ENCODE assay signal across 8 mouse cellular contexts in genomic region chr19:41484361-41484760, GRCm38 (mm10). TPM values are rescaled to one million over a fixed set of nuclear protein-coding genes. Genes with fewer than 3 reads are reported as not detected.
DNase-seq lines count a peak whose midpoint lies in the region; ATAC-seq and TF ChIP-seq lines count a peak whose summit lies in the region.

No protein-coding gene starts in this region.

- H3K4me1 ChIP-seq in embryonic facial prominence, embryonic 15.5 days, result peaks cover 10% of the 10 kb centered on the region; the same call in 1 of the 2 replicates
- H3K4me1 ChIP-seq in intestine, embryonic 16.5 days (ENCODE audit: control insufficient read depth, insufficient read depth, low read length), result peaks cover 10% of the 10 kb centered on the region
- H3K4me1 ChIP-seq in neural tube, embryonic 12.5 days, result peaks cover 17% of the 10 kb centered on the region

- no peaks in the 10 kb centered on the region for H3K36me3 ChIP-seq in embryonic facial prominence, embryonic 15.5 days
- H3K36me3 ChIP-seq in intestine, embryonic 16.5 days (ENCODE audit: control insufficient read depth, insufficient read depth, low read length), result no peaks in the 10 kb centered on the region
- H3K36me3 ChIP-seq in neural tube, embryonic 12.5 days, result no peaks in the 10 kb centered on the region

- WGBS in embryonic facial prominence, embryonic 15.5 days, result 24% methylated on average over 5 of the region's 5 CpGs
- 26% methylated on average over 5 of the region's 5 CpGs for WGBS in intestine, embryonic 16.5 days
- WGBS in neural tube, embryonic 12.5 days, result 19% methylated on average over 5 of the region's 5 CpGs

- no peak overlapping the region for H3K27ac ChIP-seq in left cerebral cortex, adult 2 months
- H3K27ac ChIP-seq in embryonic facial prominence, embryonic 15.5 days (replicated peaks), result no peak overlapping the region
- no peak overlapping the region for H3K27ac ChIP-seq in intestine, embryonic 16.5 days (ENCODE audit: low read length)
- H3K27ac ChIP-seq in neural tube, embryonic 12.5 days, result no peak overlapping the region

- peak overlapping the region; percentile 81 for H3K4me2 ChIP-seq in embryonic facial prominence, embryonic 15.5 days (replicated peaks)
- H3K4me2 ChIP-seq in intestine, embryonic 16.5 days (ENCODE audit: low read depth, low read length), result peak overlapping the region; percentile 31
- peak overlapping the region; percentile 72 for H3K4me2 ChIP-seq in neural tube, embryonic 12.5 days (replicated peaks)

- DNase-seq in left cerebral cortex, adult 2 months (ENCODE audit: extremely low spot score in 1 of 2, low spot score in 2 of 2), result no peak
- DNase-seq in left cerebral cortex, adult 18-20 months (ENCODE audit: low spot score in 2 of 2), result no peak
- no peak for DNase-seq in adrenal gland, adult 2 months
- no peak for DNase-seq in spleen, postnatal 36 days (ENCODE audit: low spot score in 2 of 2)
- DNase-seq in gastrocnemius, adult 18-20 months (ENCODE audit: low spot score), result no peak

- peak overlapping the region; percentile 63 for H3K4me3 ChIP-seq in left cerebral cortex, adult 2 months
- H3K4me3 ChIP-seq in embryonic facial prominence, embryonic 15.5 days (replicated peaks), result peak overlapping the region; percentile 13; the same call in 1 of the 2 replicates
- H3K4me3 ChIP-seq in intestine, embryonic 16.5 days (ENCODE audit: low read length), result peak overlapping the region; percentile 26
- peak overlapping the region; percentile 34 for H3K4me3 ChIP-seq in neural tube, embryonic 12.5 days

- H3K9me3 ChIP-seq in embryonic facial prominence, embryonic 15.5 days (replicated peaks), result no peaks in the 10 kb centered on the region
- no peaks in the 10 kb centered on the region for H3K9me3 ChIP-seq in intestine, embryonic 16.5 days (ENCODE audit: control insufficient read depth, low read length)
- no peaks in the 10 kb centered on the region for H3K9me3 ChIP-seq in neural tube, embryonic 12.5 days

- TF ChIP-seq CTCF in left cerebral cortex, adult 2 months (IDR thresholded peaks at IDR 0.05), result no peak

- intact Hi-C loops in left cerebral cortex, adult 2 months (cut with DNase I), result no loop called here

- no peak for ATAC-seq in embryonic facial prominence, embryonic 15.5 days (ENCODE audit: insufficient number of reproducible peaks, low FRiP score, low TSS enrichment, low read depth)
- ATAC-seq in intestine, embryonic 16.5 days, result no peak
- no peak for ATAC-seq in neural tube, embryonic 12.5 days (ENCODE audit: low FRiP score, low read depth)

- no peak overlapping the region for H3K9ac ChIP-seq in embryonic facial prominence, embryonic 15.5 days
- H3K9ac ChIP-seq in intestine, embryonic 16.5 days (ENCODE audit: low read depth, low read length), result no peak overlapping the region
- H3K9ac ChIP-seq in neural tube, embryonic 12.5 days, result peak overlapping the region; percentile 44; the same call in 1 of the 2 replicates

- no peaks in the 10 kb centered on the region for H3K27me3 ChIP-seq in embryonic facial prominence, embryonic 15.5 days
- H3K27me3 ChIP-seq in intestine, embryonic 16.5 days (replicated peaks; ENCODE audit: control insufficient read depth, insufficient read depth, low read length), result no peaks in the 10 kb centered on the region
- H3K27me3 ChIP-seq in neural tube, embryonic 12.5 days (replicated peaks), result no peaks in the 10 kb centered on the region

RNA-seq across cellular contexts. Expression of gene Lcor, which starts 1.9 kb away (rescaled TPM):
- 10 to 100 TPM; 21.4 to 23.8 TPM for total RNA-seq in left cerebral cortex, adult 2 months (2021)
- total RNA-seq in left cerebral cortex, adult 18-20 months (2021), result 10 to 100 TPM; 20.6 to 21.5 TPM
- 9.6 and 10.0 TPM in 2 replicates for polyA plus RNA-seq in embryonic facial prominence, embryonic 15.5 days (2015; fragmentation: Nextera tagmentation; extraction: Ambion mirVana)
- 19.0 and 20.8 TPM in 2 replicates for polyA plus RNA-seq in intestine, embryonic 16.5 days (2015; fragmentation: Nextera tagmentation; extraction: Ambion mirVana)
- polyA plus RNA-seq in neural tube, embryonic 12.5 days (2016; fragmentation: Nextera tagmentation; extraction: Ambion mirVana), result 36.3 and 36.6 TPM in 2 replicates
- total RNA-seq in adrenal gland, adult 2 months (2021), result 10 to 100 TPM; 13.2 to 18.5 TPM
- polyA plus RNA-seq in adrenal gland, adult 2 months (2012; rRNA removed), result 0.87 and 2.0 TPM in 2 replicates
- total RNA-seq in gastrocnemius, adult 18-20 months (2021), result 10 to 100 TPM; 13.2 to 13.8 TPM

Comparison
In these comparisons a context has a peak if more than half of its experiments do, and no peak if none do; other contexts are left out.
1. H3K4me3 ChIP-seq: peak in every context shown above with its lines; median percentile 63 in left cerebral cortex, adult 2 months; 34 in neural tube, embryonic 12.5 days; 26 in intestine, embryonic 16.5 days; 13 in embryonic facial prominence, embryonic 15.5 days.
2. H3K4me2 ChIP-seq: peak in every context shown above with its lines; median percentile 81 in embryonic facial prominence, embryonic 15.5 days; 72 in neural tube, embryonic 12.5 days; 31 in intestine, embryonic 16.5 days.